Mouse (Mus musculus): Measurements from ENCODE around the gene Exoc4. TPM values are rescaled to one million over a fixed set of nuclear protein-coding genes. Genes with fewer than 3 reads are reported as not detected.
A peak's percentile ranks its signal among the peaks of the same experiment; 100 is the strongest.

The Exoc4 gene
- total RNA-seq, 2 experiments from 2014 or later: 75.5 to 76.5 TPM

- DNase-seq (ENCODE audit: low spot score in 2 of 2): no peak
Observed at GRCm38 (mm10) chr6:33738857-33739291, 490.0 kb downstream of the Exoc4 start.

- DNase-seq (ENCODE audit: low spot score in 2 of 2): no peak
Observed at GRCm38 (mm10) chr6:33739304-33739703, 490.4 kb downstream of the Exoc4 start.

- DNase-seq (ENCODE audit: low spot score in 2 of 2): no peak
Observed at GRCm38 (mm10) chr6:33755976-33756375, 507.1 kb downstream of the Exoc4 start.

DNA sequence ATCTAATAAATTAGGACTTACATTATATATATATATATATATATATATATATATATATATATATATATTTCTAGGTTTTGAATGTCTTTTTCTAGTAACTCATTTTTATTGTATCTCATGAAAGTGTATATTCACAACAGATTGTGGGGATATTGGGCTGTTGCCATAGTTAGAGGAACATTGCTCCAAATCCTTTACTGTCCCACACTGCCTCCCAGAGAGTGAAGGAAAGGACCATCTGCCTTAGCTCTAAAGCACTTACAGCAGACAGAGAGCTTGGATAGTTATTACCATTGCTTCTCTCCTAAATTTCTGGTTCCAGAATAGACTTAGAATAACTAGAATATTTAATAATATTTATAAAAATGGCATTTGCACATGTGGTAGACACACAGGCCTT lies 512.7 kb downstream of the Exoc4 start:
- DNase-seq (ENCODE audit: low spot score in 2 of 2): peak in 1 of 2 experiments; percentile 59

DNA sequence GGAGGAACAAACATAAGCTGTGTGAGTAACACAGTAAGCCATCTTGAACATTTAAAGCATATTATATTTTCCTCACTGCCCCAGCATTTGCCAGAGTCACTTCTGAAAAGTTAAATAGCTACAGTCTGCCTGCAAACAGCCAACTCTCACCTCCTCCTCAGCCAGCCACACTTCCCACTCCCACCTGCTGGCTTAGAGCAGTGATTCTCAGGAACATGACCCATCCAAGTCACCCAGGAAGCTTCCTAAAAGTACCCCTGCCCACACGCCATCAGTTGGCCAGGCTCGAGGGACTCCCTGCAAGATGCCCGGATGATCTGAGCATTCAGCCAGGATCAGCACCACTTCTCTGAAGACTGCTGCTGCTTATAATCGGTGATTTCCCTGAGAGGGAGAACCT lies 514.4 kb downstream of the Exoc4 start:
- peak; percentile 47 to 70 for DNase-seq (ENCODE audit: low spot score in 2 of 2)

DNA sequence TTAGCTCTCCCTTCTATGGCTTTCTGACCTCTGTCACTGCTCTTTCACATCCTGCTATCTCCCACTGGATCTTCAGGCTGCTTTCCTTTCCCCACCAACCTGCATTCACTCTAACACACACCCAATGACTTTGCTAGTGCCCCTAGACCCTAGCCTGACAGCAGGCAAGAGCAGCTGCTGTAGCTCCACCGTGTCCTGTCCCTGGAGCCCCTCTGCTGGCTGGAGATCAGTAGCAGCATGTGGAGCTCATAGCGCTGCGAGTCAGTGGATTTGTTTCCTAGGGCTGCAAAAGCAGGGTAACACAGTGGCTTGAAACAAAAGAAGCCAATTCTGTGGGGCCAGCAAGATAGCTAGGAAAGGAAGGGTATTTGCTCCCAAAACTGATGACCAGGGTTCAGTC lies 515.1 kb downstream of the Exoc4 start:
- DNase-seq (ENCODE audit: low spot score in 2 of 2): peak in 1 of 2 experiments; percentile 57

- DNase-seq (ENCODE audit: low spot score in 2 of 2): no peak
Observed at GRCm38 (mm10) chr6:33769251-33769650, 520.4 kb downstream of the Exoc4 start.

- DNase-seq (ENCODE audit: low spot score in 2 of 2): no peak
Observed at GRCm38 (mm10) chr6:33770021-33770420, 521.1 kb downstream of the Exoc4 start.

GRCm38 (mm10) chr6:33772551-33773315 lies 523.8 kb downstream of the Exoc4 start:
- DNase-seq (ENCODE audit: low spot score in 2 of 2): no peak

DNA sequence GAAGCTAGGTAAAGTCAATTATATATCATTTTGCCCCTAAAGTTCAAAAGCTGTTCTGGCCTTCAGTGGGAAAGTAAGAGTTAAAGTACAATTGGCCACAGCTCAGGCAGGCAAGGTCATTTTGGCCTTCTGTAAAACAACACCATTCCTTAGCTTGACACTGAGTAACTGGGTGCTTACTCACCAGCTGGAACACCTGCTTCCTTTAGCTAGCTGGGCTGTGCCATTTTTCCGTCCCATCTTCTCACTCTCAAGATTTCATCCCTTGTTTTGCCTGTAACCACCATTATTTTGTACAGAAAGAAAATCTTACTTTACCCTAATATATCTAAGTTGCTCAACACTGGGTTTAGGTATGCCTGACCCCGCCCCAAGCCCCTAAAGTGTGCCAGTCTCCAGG lies 543.7 kb downstream of the Exoc4 start:
- no peak for DNase-seq (ENCODE audit: low spot score in 2 of 2)

DNA sequence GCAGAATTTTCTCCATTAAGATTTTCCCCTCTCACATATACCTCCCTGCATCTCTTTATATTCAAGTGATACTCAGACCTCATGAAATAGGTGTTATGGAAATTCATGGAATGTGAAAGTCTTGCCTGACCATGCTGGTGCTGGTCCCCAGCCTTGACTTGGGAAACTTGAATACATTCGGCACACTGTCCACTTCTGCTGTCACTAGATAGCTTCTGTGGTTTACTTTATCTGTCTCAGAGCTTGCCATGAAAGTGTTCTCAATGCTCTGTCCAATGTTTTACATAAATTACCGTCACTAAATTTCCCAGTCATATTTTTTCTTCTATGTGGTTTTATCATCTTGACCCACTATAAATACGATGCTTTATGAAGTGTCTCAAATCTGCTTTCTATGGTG lies 552.4 kb downstream of the Exoc4 start:
- no peak for DNase-seq (ENCODE audit: low spot score in 2 of 2)

- DNase-seq (ENCODE audit: low spot score in 2 of 2): peak in 1 of 2 experiments; percentile 25
Observed at GRCm38 (mm10) chr6:33803481-33804098, 554.7 kb downstream of the Exoc4 start.

DNA sequence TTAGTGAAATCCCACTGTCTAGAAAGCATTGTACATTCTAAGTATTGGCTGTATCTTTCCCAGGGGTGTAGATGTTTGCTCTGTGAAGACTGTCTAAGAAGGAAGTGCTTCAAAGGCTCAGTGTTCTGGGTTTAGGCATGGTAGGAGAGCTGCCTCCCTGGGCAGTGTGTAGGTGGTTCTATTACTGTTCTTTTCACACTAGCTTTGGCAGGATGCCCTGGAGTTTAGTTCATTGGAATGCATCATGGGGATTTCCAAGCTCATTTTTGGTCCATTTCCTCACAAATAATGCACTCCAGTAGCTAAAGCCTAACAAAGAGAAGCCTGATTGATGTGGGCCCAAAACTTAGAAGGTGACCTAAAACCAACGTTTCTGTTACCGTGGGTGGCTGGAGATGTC lies 555.9 kb downstream of the Exoc4 start:
- peak; percentile 36 to 84 for DNase-seq (ENCODE audit: low spot score in 2 of 2)

- no peak for DNase-seq (ENCODE audit: low spot score in 2 of 2)
Observed at GRCm38 (mm10) chr6:33806072-33806782, 557.3 kb downstream of the Exoc4 start.

GRCm38 (mm10) chr6:33814386-33814785 lies 565.5 kb downstream of the Exoc4 start:
- DNase-seq (ENCODE audit: low spot score in 2 of 2): no peak

- no peak for DNase-seq (ENCODE audit: low spot score in 2 of 2)
Observed at GRCm38 (mm10) chr6:33823171-33823570, 574.3 kb downstream of the Exoc4 start.

DNA sequence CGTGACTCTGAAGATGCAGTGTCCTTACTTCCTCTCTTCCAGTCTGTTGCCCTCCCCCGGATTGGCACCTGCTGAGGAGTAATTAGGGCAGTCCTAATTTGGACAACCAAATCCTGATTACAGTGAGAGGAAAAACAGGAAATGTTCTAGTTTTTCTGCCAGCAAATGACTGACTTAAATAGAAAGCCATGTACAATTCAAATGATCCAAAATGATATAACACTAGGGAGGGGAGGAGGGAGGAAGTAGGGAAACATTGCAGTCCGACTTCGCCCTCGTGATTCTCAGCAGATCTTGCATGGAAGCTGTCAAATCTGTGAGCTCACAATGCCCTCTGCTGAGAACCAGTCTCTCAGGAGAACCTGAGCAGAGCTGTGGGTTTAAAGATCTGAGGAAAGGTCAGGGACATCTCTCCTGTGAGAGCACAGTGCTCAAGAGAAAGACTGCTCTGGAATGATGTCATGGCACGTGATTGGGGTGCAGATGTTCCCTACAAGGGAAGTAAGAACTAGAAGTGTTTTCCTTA lies 575.0 kb downstream of the Exoc4 start:
- DNase-seq (ENCODE audit: low spot score in 2 of 2): peak; percentile 57 to 65

GRCm38 (mm10) chr6:33828499-33828898 lies 579.6 kb downstream of the Exoc4 start:
- DNase-seq (ENCODE audit: low spot score in 2 of 2): peak in 1 of 2 experiments; percentile 26

GRCm38 (mm10) chr6:33829261-33829660 lies 580.4 kb downstream of the Exoc4 start:
- no peak for DNase-seq (ENCODE audit: low spot score in 2 of 2)

- DNase-seq (ENCODE audit: low spot score in 2 of 2): peak in 1 of 2 experiments; percentile 34
Observed at GRCm38 (mm10) chr6:33831276-33831675, 582.4 kb downstream of the Exoc4 start.

DNA sequence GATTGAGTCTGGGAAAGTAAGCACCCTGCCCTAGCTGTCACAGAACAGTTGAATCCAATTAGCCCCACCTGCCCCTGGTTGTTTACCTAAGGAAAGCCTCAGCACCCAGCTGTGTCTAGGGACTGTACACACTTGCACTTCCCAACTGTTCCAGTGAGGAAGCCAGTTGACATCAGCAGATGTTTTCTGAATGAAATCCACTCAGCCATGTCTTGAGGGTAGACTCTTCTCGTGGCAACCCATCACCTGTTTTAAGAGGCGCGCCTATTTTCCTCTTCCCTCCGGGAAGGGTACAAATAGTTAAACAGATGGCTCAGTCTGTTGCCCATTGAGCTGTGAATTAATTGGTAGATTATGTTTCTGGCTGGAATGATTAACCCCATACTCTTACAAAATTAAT lies 584.1 kb downstream of the Exoc4 start:
- DNase-seq (ENCODE audit: low spot score in 2 of 2): no peak

All from layer of hippocampus, postnatal 14 days (tissue).